Mouse (Mus musculus): ENCODE measurements around the gene Esp16. TPM values are rescaled to one million over a fixed set of nuclear protein-coding genes. Genes with fewer than 3 reads are reported as not detected.

Esp16 gene
- polyA plus RNA-seq (2012; rRNA removed) = not detected in 2 replicates

DNA sequence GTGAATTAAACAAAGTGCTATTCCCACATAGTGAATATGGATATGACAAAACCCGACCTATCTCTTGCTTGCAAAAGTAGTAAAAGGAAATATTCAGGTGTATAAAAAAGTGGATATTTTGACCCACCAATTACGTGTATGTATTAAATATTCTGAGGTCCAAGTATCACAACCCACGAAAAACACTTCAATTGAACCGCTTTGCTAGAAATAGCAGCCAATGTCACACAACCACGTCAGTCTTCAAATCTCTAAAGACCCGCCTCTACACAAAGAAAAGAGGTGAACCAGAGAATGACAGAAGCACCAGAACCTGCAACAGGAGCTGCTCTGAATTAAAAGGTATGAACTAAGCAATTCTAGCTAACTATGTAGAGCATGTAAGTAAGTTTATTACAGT lies at the start of gene Esp16:
Gene Esp16, plus strand, starts transcription at position 301 of the 400 bp plus-strand sequence.

Other genes with a start within 250 kb of the Esp16 start
- gene Esp18, start 129.8 kb upstream of the Esp16 start, polyA plus RNA-seq (2012; rRNA removed) = not detected in 2 replicates
- not detected in 2 replicates for gene Esp15, start 104.8 kb downstream of the Esp16 start, polyA plus RNA-seq (2012; rRNA removed)